Comparison of ENCODE assay signal across 9 mouse cellular contexts in the genomic region with DNA sequence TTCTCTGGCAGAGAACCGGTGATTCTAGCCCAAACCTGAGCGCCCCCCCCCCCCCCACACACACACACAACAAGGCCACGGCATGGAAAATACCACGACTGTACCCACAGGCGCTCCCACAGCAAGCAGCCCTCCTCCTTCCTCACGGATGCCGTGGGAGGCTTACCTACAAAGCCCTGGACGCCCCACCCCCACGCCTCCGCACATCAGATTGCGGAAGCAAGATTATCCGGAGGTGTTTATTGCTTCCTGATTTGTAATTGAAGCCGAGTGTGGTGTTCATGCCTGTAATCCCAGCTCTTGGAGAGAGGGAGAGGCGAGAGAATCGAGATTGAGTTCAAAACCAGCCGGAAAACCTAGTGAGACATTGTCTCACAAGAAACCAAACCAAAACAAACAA. TPM values are rescaled to one million over a fixed set of nuclear protein-coding genes. Genes with fewer than 3 reads are reported as not detected.
DNase-seq lines count a peak whose midpoint lies in the region; ATAC-seq lines count a peak whose summit lies in the region.
"Had no signal": no experiment of that assay in that cellular context is flagged by ENCODE, and none has a peak within 500 bp of the region (broad histone marks: within the 10 kb centered on the region; RNA-seq: fewer than 3 reads in every experiment).

No protein-coding gene starts in this region.

- 11% methylated on average over 16 of the region's 16 CpGs for WGBS in hindbrain, embryonic 13.5 days
- 8% methylated on average over 15 of the region's 16 CpGs for WGBS in liver, embryonic 12.5 days (ENCODE audit: insufficient replicate concordance)

- no peaks in the 10 kb centered on the region for H3K9me3 ChIP-seq in hindbrain, embryonic 13.5 days
- no peaks in the 10 kb centered on the region for H3K9me3 ChIP-seq in liver, embryonic 12.5 days (replicated peaks)

- H3K4me1 ChIP-seq in hindbrain, embryonic 13.5 days (replicated peaks): peaks cover 49% of the 10 kb centered on the region
- H3K4me1 ChIP-seq in liver, embryonic 12.5 days: peaks cover 22% of the 10 kb centered on the region

- peak overlapping the region; percentile 88 for H3K27ac ChIP-seq in hindbrain, embryonic 13.5 days
- no peak overlapping the region for H3K27ac ChIP-seq in liver, embryonic 12.5 days

- H3K27me3 ChIP-seq in hindbrain, embryonic 13.5 days: peaks cover 3% of the 10 kb centered on the region; the same call in 1 of the 2 replicates
- H3K27me3 ChIP-seq in liver, embryonic 12.5 days (replicated peaks): peaks cover 91% of the 10 kb centered on the region

- DNase-seq in spleen, adult 18-20 months: peak; percentile 72 to 81
- no peak for DNase-seq in spleen, adult 12 weeks (ENCODE audit: low spot score)
- DNase-seq in right cerebral cortex, postnatal 14 days: peak; percentile 55
- DNase-seq in urinary bladder, postnatal 4 days (ENCODE audit: low spot score in 2 of 2): no peak
- no peak for DNase-seq in adrenal gland, postnatal 10 days

- peak; percentile 16 for ATAC-seq in common myeloid progenitor, adult 5-6 weeks (replicated peaks; ENCODE audit: low read depth, poor library complexity, severe bottlenecking)
- no peak for ATAC-seq in hindbrain, embryonic 13.5 days (ENCODE audit: low FRiP score)
- ATAC-seq in liver, embryonic 12.5 days: no peak

- peak overlapping the region; percentile 75 for H3K4me3 ChIP-seq in hindbrain, embryonic 13.5 days
- 0 out of 2 replicates have a peak overlapping the region, but pooled peaks have one; percentile 18 for H3K4me3 ChIP-seq in liver, embryonic 12.5 days
- H3K4me3 ChIP-seq: erythroblast, embryonic 14.5 days had no signal

- H3K4me2 ChIP-seq in hindbrain, embryonic 13.5 days: peak overlapping the region; percentile 75
- peak overlapping the region; percentile 50 for H3K4me2 ChIP-seq in liver, embryonic 12.5 days

- peaks cover 35% of the 10 kb centered on the region for H3K36me3 ChIP-seq in hindbrain, embryonic 13.5 days
- H3K36me3 ChIP-seq in liver, embryonic 12.5 days: no peaks in the 10 kb centered on the region

- H3K9ac ChIP-seq in hindbrain, embryonic 13.5 days: peak overlapping the region; percentile 93
- 0 out of 2 replicates have a peak overlapping the region, but pooled peaks have one; percentile 2 for H3K9ac ChIP-seq in liver, embryonic 12.5 days

RNA-seq across cellular contexts. Expression of gene Mapk11, which starts 2.4 kb away (rescaled TPM):
- total RNA-seq in common myeloid progenitor, adult 5-6 weeks (2017): 0.50 and 0.73 TPM in 2 replicates
- 36.1 and 36.5 TPM in 2 replicates for polyA plus RNA-seq in hindbrain, embryonic 13.5 days (2015; fragmentation: Nextera tagmentation; extraction: Ambion mirVana)
- 1.8 TPM in 2 replicates for polyA plus RNA-seq in liver, embryonic 12.5 days (2016; fragmentation: Nextera tagmentation; extraction: Ambion mirVana)
- 1 to 10 TPM; 5.1 to 7.3 TPM for total RNA-seq in adrenal gland, postnatal 10 days (2021)
- polyA plus RNA-seq: erythroblast, embryonic 14.5 days had no signal

RNA-seq across cellular contexts. Expression of gene Mapk12, which starts 6.5 kb away (rescaled TPM):
- not detected in 2 replicates for total RNA-seq in common myeloid progenitor, adult 5-6 weeks (2017)
- polyA plus RNA-seq in hindbrain, embryonic 13.5 days (2015; fragmentation: Nextera tagmentation; extraction: Ambion mirVana): 5.9 and 7.1 TPM in 2 replicates
- polyA plus RNA-seq in liver, embryonic 12.5 days (2016; fragmentation: Nextera tagmentation; extraction: Ambion mirVana): 2.3 and 2.7 TPM in 2 replicates
- 10 to 100 TPM; 10.1 to 19.3 TPM for total RNA-seq in adrenal gland, postnatal 10 days (2021)

RNA-seq across cellular contexts. Expression of gene Hdac10, which starts 18.5 kb away (rescaled TPM):
- total RNA-seq in common myeloid progenitor, adult 5-6 weeks (2017): 15.7 and 18.0 TPM in 2 replicates
- 24.3 and 24.5 TPM in 2 replicates for polyA plus RNA-seq in hindbrain, embryonic 13.5 days (2015; fragmentation: Nextera tagmentation; extraction: Ambion mirVana)
- polyA plus RNA-seq in liver, embryonic 12.5 days (2016; fragmentation: Nextera tagmentation; extraction: Ambion mirVana): 12.8 and 15.3 TPM in 2 replicates
- total RNA-seq in adrenal gland, postnatal 10 days (2021): 10 to 100 TPM; 10.5 to 17.8 TPM

RNA-seq across cellular contexts. Expression of gene Tubgcp6, which starts 24.1 kb away (rescaled TPM):
- 14.6 and 21.7 TPM in 2 replicates for total RNA-seq in common myeloid progenitor, adult 5-6 weeks (2017)
- polyA plus RNA-seq in hindbrain, embryonic 13.5 days (2015; fragmentation: Nextera tagmentation; extraction: Ambion mirVana): 17.5 and 18.9 TPM in 2 replicates
- 11.8 and 12.7 TPM in 2 replicates for polyA plus RNA-seq in liver, embryonic 12.5 days (2016; fragmentation: Nextera tagmentation; extraction: Ambion mirVana)
- total RNA-seq in adrenal gland, postnatal 10 days (2021): 10 to 100 TPM; 13.5 to 18.6 TPM

RNA-seq across cellular contexts. Expression of gene Plxnb2, which starts 33.6 kb away (rescaled TPM):
- total RNA-seq in common myeloid progenitor, adult 5-6 weeks (2017): 20.2 and 29.2 TPM in 2 replicates
- polyA plus RNA-seq in hindbrain, embryonic 13.5 days (2015; fragmentation: Nextera tagmentation; extraction: Ambion mirVana): 99.2 and 104 TPM in 2 replicates
- 38.5 and 38.8 TPM in 2 replicates for polyA plus RNA-seq in liver, embryonic 12.5 days (2016; fragmentation: Nextera tagmentation; extraction: Ambion mirVana)
- 100 to 1,000 TPM in 1 of 2 experiments, 10 to 100 TPM in 1; 96.8 to 105 TPM for total RNA-seq in adrenal gland, postnatal 10 days (2021)

Comparison
In these comparisons a context has a peak if more than half of its experiments do, and no peak if none do; other contexts are left out.
1. DNase-seq: peak in spleen, adult 18-20 months (2 of 2) and right cerebral cortex, postnatal 14 days (single experiment); none in spleen, adult 12 weeks (single experiment), urinary bladder, postnatal 4 days (0 of 2) and adrenal gland, postnatal 10 days (single experiment).
2. RNA of gene Mapk12, which starts 6.5 kb away (total RNA-seq): 10.1 to 19.3 TPM in adrenal gland, postnatal 10 days; not detected in common myeloid progenitor, adult 5-6 weeks; every median in the first group is over 10 times any median in the second.